Mouse (Mus musculus) embryonic facial prominence, embryonic 11.5 days (tissue): ENCODE data around the gene Apon. TPM values are rescaled to one million over a fixed set of nuclear protein-coding genes. Genes with fewer than 3 reads are reported as not detected.

Source experiments
- ATAC-seq: fragments of 200-750 bp; cut with Nextera tagmentation; replicated peaks from 2 replicates; pipeline ENCODE4 v1.8.0; 2017; ENCODE audit warnings: low read depth; ENCODE audit not compliant: insufficient number of reproducible peaks, low FRiP score, low TSS enrichment
- DNase-seq: peaks from one replicate; pipeline ENCODE4 v3.0.0-alpha.2; 2015; ENCODE audit warnings: low spot score
- H3K27ac ChIP-seq: fragments of 300-500 bp; sonication (generic); replicated peaks from 2 replicates; pipeline ENCODE4 v1.5.1; 2014; ENCODE audit warnings: mild to moderate bottlenecking, low read depth, low read length, control low read depth
- H3K27me3 ChIP-seq: fragments of 300-500 bp; sonication (generic); 2 replicates; pipeline ENCODE4 v1.6.1; 2014; ENCODE audit warnings: mild to moderate bottlenecking, low read length, moderate library complexity, mixed read lengths; ENCODE audit not compliant: control insufficient read depth, insufficient read depth
- H3K36me3 ChIP-seq: fragments of 300-500 bp; sonication (generic); replicated peaks from 2 replicates; pipeline ENCODE4 v1.6.1; 2014; ENCODE audit warnings: low read depth, mild to moderate bottlenecking, low read length, moderate library complexity, mixed read lengths; ENCODE audit not compliant: control insufficient read depth, insufficient read depth
- H3K4me1 ChIP-seq: fragments of 300-500 bp; sonication (generic); 2 replicates; pipeline ENCODE4 v1.6.1; 2014; ENCODE audit warnings: low read length, mixed read lengths; ENCODE audit not compliant: control insufficient read depth, insufficient read depth
- H3K4me2 ChIP-seq: fragments of 300-500 bp; sonication (generic); 2 replicates; pipeline ENCODE4 v1.6.1; 2014; ENCODE audit warnings: low read depth, mild to moderate bottlenecking, control low read depth, low read length, moderate library complexity
- H3K4me3 ChIP-seq: fragments of 300-500 bp; sonication (generic); 2 replicates; pipeline ENCODE4 v1.5.1; 2014; ENCODE audit warnings: low read depth, low read length, control low read depth
- H3K9ac ChIP-seq: fragments of 300-500 bp; sonication (generic); replicated peaks from 2 replicates; pipeline ENCODE4 v1.6.1; 2014; ENCODE audit warnings: mild to moderate bottlenecking, control low read depth, low read length
- H3K9me3 ChIP-seq: fragments of 300-500 bp; sonication (generic); replicated peaks from 2 replicates; pipeline ENCODE4 v1.6.1; 2016; ENCODE audit warnings: mild to moderate bottlenecking, low read length, inconsistent platforms, mixed read lengths; ENCODE audit not compliant: control insufficient read depth
- WGBS: fragments of 180-500 bp; shearing (Covaris S2); extraction: QIAGEN DNeasy Blood & Tissue Kit; methylation state at CpG from one replicate; pipeline ENCODE4 v1.1.7; 2014; 5-methylcytosine and 5-hydroxymethylcytosine counted together
- polyA plus RNA-seq: library from polyadenylated mRNA; unstranded; fragments of >200 nt; fragmentation: Nextera tagmentation; extraction: Ambion mirVana; gene quantifications from 2 replicates; pipeline ENCODE4 v1.2.1, GENCODE M21; 2014

Apon gene
- polyA plus RNA-seq, 1 experiment from 2014 or later = 0.80 TPM

GRCm38 (mm10) chr10:128298702-128299171 is 44.8 kb downstream of the Apon start, which contains the start of gene Il23a:
TSS of gene Il23a (minus strand) at chr10:128298752.
- ATAC-seq = no peak
- Histone ChIP-seq H3K27ac (no peak within 1 kb of the TSS), H3K27me3 (no peaks in the 10 kb centered on the region), H3K4me3 (no peak within 1 kb of the TSS), H3K9me3 (no peaks in the 10 kb centered on the region), H3K36me3 (no peaks in the 10 kb centered on the region), H3K9ac (no peak within 1 kb of the TSS), H3K4me1 (peaks cover 4% of the 10 kb centered on the region), H3K4me2 (no peak within 1 kb of the TSS)
- 82% methylated on average over 11 of the region's 11 CpGs for WGBS
- DNase-seq = no peak

DNA sequence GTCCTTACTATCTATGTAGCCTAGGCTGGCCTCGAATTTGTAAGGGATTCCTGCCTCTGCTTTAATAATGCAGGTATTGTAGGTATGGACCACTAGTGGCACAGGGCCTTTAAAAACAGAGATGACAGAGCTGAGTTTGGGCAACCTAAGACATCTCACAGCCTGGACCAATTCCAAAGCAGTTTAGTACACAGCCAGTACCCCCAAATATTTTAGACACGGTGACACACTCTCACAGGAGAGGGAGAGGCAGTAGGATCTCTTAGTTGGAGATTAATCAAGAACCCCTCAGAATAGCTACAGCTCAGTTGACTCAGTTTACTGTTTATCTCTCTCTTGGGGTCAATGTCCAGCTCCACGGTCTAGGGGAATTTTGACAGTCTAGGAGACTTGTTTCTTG is 48.5 kb downstream of the Apon start:
- H3K9me3 ChIP-seq = no peaks in the 10 kb centered on the region
- no peak for DNase-seq
- peaks cover 9% of the 10 kb centered on the region for H3K4me1 ChIP-seq
- peak overlapping the region; percentile 79 for H3K4me2 ChIP-seq
- peak overlapping the region; percentile 80; the same call in 1 of the 2 replicates for H3K27ac ChIP-seq
- H3K4me3 ChIP-seq = peak overlapping the region; percentile 60
- H3K9ac ChIP-seq = peak overlapping the region; percentile 92
- H3K27me3 ChIP-seq = no peaks in the 10 kb centered on the region
- WGBS = 36% methylated on average over 3 of the region's 3 CpGs
- no peak for ATAC-seq
- no peaks in the 10 kb centered on the region for H3K36me3 ChIP-seq

DNA sequence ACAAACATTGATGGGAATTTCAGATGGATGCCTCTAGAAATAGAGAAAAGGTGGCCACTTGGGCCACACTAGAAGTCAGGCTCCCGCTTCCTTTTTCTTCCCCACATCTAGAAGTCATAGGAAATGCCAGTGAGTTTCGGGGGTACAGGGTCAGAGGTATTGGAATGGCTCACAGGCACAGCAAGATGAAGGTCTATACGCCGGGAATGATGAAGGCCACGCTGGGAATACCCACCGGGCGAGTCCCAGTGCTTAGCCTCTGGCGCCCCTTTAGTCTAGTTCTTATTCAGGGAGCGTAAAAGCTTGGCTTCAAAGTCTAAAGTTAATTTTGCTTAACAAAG is 48.9 kb downstream of the Apon start:
- peaks cover 9% of the 10 kb centered on the region for H3K4me1 ChIP-seq
- ATAC-seq = peak; percentile 41; the same call in 1 of the 2 replicates
- WGBS = under 1% methylated on average over 9 of the region's 9 CpGs

GRCm38 (mm10) chr10:128303126-128304021 is 49.5 kb downstream of the Apon start, which contains the start of gene Pan2:
TSS of gene Pan2 (plus strand) at chr10:128303335.
- Histone ChIP-seq H3K4me2 (peak within 1 kb of the TSS; percentile 79), H3K9me3 (no peaks in the 10 kb centered on the region), H3K4me3 (peak within 1 kb of the TSS; percentile 60), H3K9ac (peak within 1 kb of the TSS; percentile 92), H3K36me3 (no peaks in the 10 kb centered on the region), H3K4me1 (peaks cover 9% of the 10 kb centered on the region), H3K27ac (peak within 1 kb of the TSS; percentile 80), H3K27me3 (no peaks in the 10 kb centered on the region)
- ATAC-seq = peak; percentile 98
- peak; percentile 99 for DNase-seq
- WGBS = 2% methylated on average over 37 of the region's 37 CpGs

More for the DNA sequence above, 48.9 kb downstream of the Apon start:
- Histone ChIP-seq H3K36me3 (no peaks in the 10 kb centered on the region), H3K27ac (peak overlapping the region; percentile 80), H3K4me3 (peak overlapping the region; percentile 60), H3K9ac (peak overlapping the region; percentile 92), H3K4me2 (peak overlapping the region; percentile 79), H3K9me3 (no peaks in the 10 kb centered on the region), H3K27me3 (no peaks in the 10 kb centered on the region)
- DNase-seq = no peak

Other genes with a start within 250 kb of the Apon start
- not detected in 2 replicates for gene Hsd17b6, start 246.5 kb upstream of the Apon start, polyA plus RNA-seq
- gene Prim1, start 238.9 kb upstream of the Apon start, polyA plus RNA-seq = 121 and 132 TPM in 2 replicates
- gene Naca, start 218.5 kb upstream of the Apon start, polyA plus RNA-seq = 1,020 and 1,060 TPM in 2 replicates
- 641 and 733 TPM in 2 replicates for gene Ptges3, start 195.1 kb upstream of the Apon start, polyA plus RNA-seq
- 2,412 and 2,488 TPM in 2 replicates for gene Atp5b, start 170.8 kb upstream of the Apon start, polyA plus RNA-seq
- 14.0 and 14.2 TPM in 2 replicates for gene Baz2a, start 162.5 kb upstream of the Apon start, polyA plus RNA-seq
- 24.5 and 24.6 TPM in 2 replicates for gene Rbms2, start 73.8 kb upstream of the Apon start, polyA plus RNA-seq
- 0.76 and 1.2 TPM in 2 replicates for gene Gls2, start 59.6 kb upstream of the Apon start, polyA plus RNA-seq
- 30.7 and 33.7 TPM in 2 replicates for gene Spryd4, start 42.3 kb upstream of the Apon start, polyA plus RNA-seq
- gene Mip, start 28.3 kb upstream of the Apon start, polyA plus RNA-seq = 0.45 TPM in 1 of 2 replicates, not detected in the other
- 64.2 and 66.6 TPM in 2 replicates for gene Timeless, start 22.0 kb upstream of the Apon start, polyA plus RNA-seq
- gene Apof, start 14.6 kb downstream of the Apon start, polyA plus RNA-seq = not detected in 2 replicates
- 12.7 and 13.4 TPM in 2 replicates for gene Stat2, start 16.5 kb downstream of the Apon start, polyA plus RNA-seq
- gene Il23a, start 44.7 kb downstream of the Apon start, polyA plus RNA-seq = not detected in 2 replicates
- 33.6 and 35.2 TPM in 2 replicates for gene Pan2, start 49.2 kb downstream of the Apon start, polyA plus RNA-seq
- 288 and 305 TPM in 2 replicates for gene Cnpy2, start 68.4 kb downstream of the Apon start, polyA plus RNA-seq
- 246 and 258 TPM in 2 replicates for gene Cs, start 83.6 kb downstream of the Apon start, polyA plus RNA-seq
- gene Coq10a, start 114.9 kb downstream of the Apon start, polyA plus RNA-seq = 13.2 and 13.5 TPM in 2 replicates
- 9.3 and 10.4 TPM in 2 replicates for gene Ankrd52, start 123.0 kb downstream of the Apon start, polyA plus RNA-seq
- gene Slc39a5, start 147.1 kb downstream of the Apon start, polyA plus RNA-seq = not detected in 2 replicates
- 92.2 and 99.1 TPM in 2 replicates for gene Nabp2, start 157.4 kb downstream of the Apon start, polyA plus RNA-seq
- gene Rnf41, start 157.6 kb downstream of the Apon start, polyA plus RNA-seq = 36.4 and 38.9 TPM in 2 replicates
- gene Smarcc2, start 205.2 kb downstream of the Apon start, polyA plus RNA-seq = 103 and 109 TPM in 2 replicates
- 678 and 740 TPM in 2 replicates for gene Myl6, start 240.0 kb downstream of the Apon start, polyA plus RNA-seq
- 2.3 and 2.9 TPM in 2 replicates for gene Myl6b, start 244.6 kb downstream of the Apon start, polyA plus RNA-seq